Mouse (Mus musculus) hindbrain, postnatal 0 days (tissue): ENCODE measurements around the gene Dedd2. TPM values are rescaled to one million over a fixed set of nuclear protein-coding genes. Genes with fewer than 3 reads are reported as not detected.
A peak's percentile ranks its signal among the peaks of the same experiment; 100 is the strongest.

Experiments used
- ATAC-seq: fragments of 200-750 bp; cut with Nextera tagmentation; 2 replicates; pipeline ENCODE4 v1.8.0; 2017; ENCODE audit warnings: mild to moderate bottlenecking, moderate TSS enrichment, moderate library complexity
- DNase-seq: peaks from one replicate; pipeline ENCODE4 v3.0.0-alpha.2; 2015; ENCODE audit warnings: low spot score
- H3K27ac ChIP-seq: fragments of 300-500 bp; sonication (generic); 2 replicates; pipeline ENCODE4 v1.5.1; 2014; ENCODE audit warnings: mild to moderate bottlenecking
- H3K27me3 ChIP-seq: fragments of 300-500 bp; sonication (generic); 2 replicates; pipeline ENCODE4 v1.6.1; 2014; ENCODE audit warnings: low read length, mixed read lengths; ENCODE audit not compliant: insufficient read depth
- H3K36me3 ChIP-seq: fragments of 300-500 bp; sonication (generic); 2 replicates; pipeline ENCODE4 v1.6.1; 2014; ENCODE audit warnings: low read length, mixed read lengths; ENCODE audit not compliant: insufficient read depth
- H3K4me1 ChIP-seq: fragments of 300-500 bp; sonication (generic); 2 replicates; pipeline ENCODE4 v1.6.1; 2014; ENCODE audit warnings: antibody characterized with exemption, low read length, mixed read lengths; ENCODE audit not compliant: insufficient read depth
- H3K4me2 ChIP-seq: fragments of 300-500 bp; sonication (generic); 2 replicates; pipeline ENCODE4 v1.6.1; 2014; ENCODE audit warnings: low read depth, mild to moderate bottlenecking, low read length, moderate library complexity, mixed read lengths
- H3K4me3 ChIP-seq: fragments of 300-500 bp; sonication (generic); 2 replicates; pipeline ENCODE4 v1.5.1; 2014; ENCODE audit warnings: low read length
- H3K9ac ChIP-seq: fragments of 300-500 bp; sonication (generic); replicated peaks from 2 replicates; pipeline ENCODE4 v1.6.1; 2014; ENCODE audit warnings: mild to moderate bottlenecking, low read length, moderate library complexity, mixed read lengths
- H3K9me3 ChIP-seq: fragments of 300-500 bp; sonication (generic); 2 replicates; pipeline ENCODE4 v1.6.1; 2016; ENCODE audit warnings: low read length, mixed read lengths
- CTCF ChIP-seq: IDR thresholded peaks from 2 replicates; pipeline ENCODE4 v1.5.1; 2016; ENCODE audit warnings: antibody characterized with exemption, control low read depth, low read depth
- WGBS: fragments of 180-500 bp; shearing (Covaris S2); extraction: QIAGEN DNeasy Blood & Tissue Kit; methylation state at CpG from one replicate; pipeline ENCODE4 v1.1.7; 2014; 5-methylcytosine and 5-hydroxymethylcytosine counted together
- polyA plus RNA-seq: library from polyadenylated mRNA; unstranded; fragments of >200 nt; fragmentation: Nextera tagmentation; extraction: Ambion mirVana; gene quantifications from 2 replicates; pipeline ENCODE4 v1.2.1, GENCODE M21; 2015
- total RNA-seq: library from RNA; depleted of rRNA; stranded (reverse); fragments of >200 nt; gene quantifications from 2 replicates; pipeline ENCODE4 v1.2.3, GENCODE M21; 2014; rRNA removed

The Dedd2 gene
- 22.5 and 31.7 TPM in 2 replicates for total RNA-seq
- polyA plus RNA-seq: 19.8 and 20.2 TPM in 2 replicates

- WGBS: 8% methylated on average over 20 of the region's 20 CpGs
These were observed at the start of gene Dedd2 for GRCm38 (mm10) chr7:25220457-25221101. Gene Dedd2, minus strand, starts transcription at chr7:25220615.

DNA sequence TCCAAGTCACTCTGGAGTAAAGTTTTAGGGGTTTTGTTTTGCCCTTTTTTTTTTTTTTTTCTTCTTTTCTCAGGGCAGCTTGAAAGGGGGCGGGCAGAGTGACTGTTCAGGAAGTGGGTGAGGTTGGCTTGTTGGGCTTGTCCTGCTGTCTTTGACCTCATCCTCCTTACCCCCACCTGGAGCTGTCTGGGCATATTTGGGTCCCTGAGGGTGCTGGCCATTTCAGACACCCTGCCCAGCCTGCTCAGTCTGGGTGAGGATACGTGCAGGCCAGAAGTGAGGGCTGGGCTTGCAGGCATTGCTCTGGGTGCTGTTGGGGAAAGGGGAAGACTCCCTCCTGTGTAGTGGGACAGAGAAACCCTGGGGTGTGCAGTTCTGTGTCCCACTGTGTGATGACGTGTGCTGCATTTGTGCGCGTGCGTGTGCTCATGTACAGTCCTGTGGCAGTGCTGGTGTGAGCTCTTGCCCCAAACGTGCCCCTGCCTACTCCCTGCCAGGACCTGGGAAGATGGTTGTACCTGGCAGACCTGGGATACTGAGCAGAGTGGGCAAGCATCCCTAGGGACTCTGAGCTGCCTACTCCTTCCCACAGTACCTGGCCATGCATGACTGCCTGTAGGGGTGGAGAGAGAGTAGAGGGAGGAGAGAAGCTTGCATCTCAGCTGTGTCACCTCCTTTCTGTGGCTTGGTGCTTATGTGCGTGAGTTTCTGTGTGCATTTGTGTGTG is 49.3 kb upstream of the Dedd2 start:
- no peaks in the 10 kb centered on the region for H3K9me3 ChIP-seq
- peak overlapping the region; percentile 78 for H3K4me3 ChIP-seq
- H3K4me2 ChIP-seq: peak overlapping the region; percentile 91
- H3K27ac ChIP-seq: peak overlapping the region; percentile 91; the same call in 1 of the 2 replicates
- no peak for TF ChIP-seq CTCF
- ATAC-seq (no peak), DNase-seq (no peak)
- no peaks in the 10 kb centered on the region for H3K27me3 ChIP-seq
- 79% methylated on average over 8 of the region's 8 CpGs for WGBS
- H3K4me1 ChIP-seq: peaks cover 14% of the 10 kb centered on the region
- H3K36me3 ChIP-seq: peaks cover 21% of the 10 kb centered on the region; the same call in 1 of the 2 replicates
- H3K9ac ChIP-seq: peak overlapping the region; percentile 81; the same call in 1 of the 2 replicates

More at GRCm38 (mm10) chr7:25220457-25221101, at the start of gene Dedd2:
- peak within 1 kb of the TSS; percentile 61 for H3K4me3 ChIP-seq
- peaks cover 13% of the 10 kb centered on the region; the same call in 1 of the 2 replicates for H3K36me3 ChIP-seq
- H3K9me3 ChIP-seq: no peaks in the 10 kb centered on the region
- peaks cover 17% of the 10 kb centered on the region for H3K4me1 ChIP-seq
- H3K9ac ChIP-seq: peak within 1 kb of the TSS; percentile 79
- DNase-seq: no peak
- peak within 1 kb of the TSS; percentile 84 for H3K27ac ChIP-seq
- no peaks in the 10 kb centered on the region for H3K27me3 ChIP-seq
- H3K4me2 ChIP-seq: peak within 1 kb of the TSS; percentile 78
- ATAC-seq: no peak
- no peak for TF ChIP-seq CTCF

DNA sequence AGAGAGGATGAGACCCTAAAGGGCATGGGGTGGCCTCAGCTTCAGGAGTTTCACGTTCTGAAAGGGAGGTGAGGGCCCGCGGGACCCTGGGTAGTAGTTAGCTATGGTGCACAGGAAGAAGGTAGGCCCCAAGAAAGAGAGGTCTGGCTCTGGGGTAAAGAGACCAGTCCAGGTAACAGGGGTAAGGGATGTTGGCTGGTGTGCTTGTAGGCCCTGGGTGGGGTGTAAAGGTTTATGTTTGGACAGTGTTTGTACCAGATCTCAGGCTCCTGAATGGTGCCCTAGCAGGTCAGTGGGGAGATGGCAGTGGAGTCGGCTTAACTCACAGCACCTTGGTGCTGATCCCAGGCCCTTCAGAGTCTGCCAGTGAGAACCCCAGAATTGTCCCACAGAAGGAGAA is 48.6 kb upstream of the Dedd2 start:
- 36% methylated on average over 4 of the region's 4 CpGs for WGBS
- ATAC-seq: no peak

DNA sequence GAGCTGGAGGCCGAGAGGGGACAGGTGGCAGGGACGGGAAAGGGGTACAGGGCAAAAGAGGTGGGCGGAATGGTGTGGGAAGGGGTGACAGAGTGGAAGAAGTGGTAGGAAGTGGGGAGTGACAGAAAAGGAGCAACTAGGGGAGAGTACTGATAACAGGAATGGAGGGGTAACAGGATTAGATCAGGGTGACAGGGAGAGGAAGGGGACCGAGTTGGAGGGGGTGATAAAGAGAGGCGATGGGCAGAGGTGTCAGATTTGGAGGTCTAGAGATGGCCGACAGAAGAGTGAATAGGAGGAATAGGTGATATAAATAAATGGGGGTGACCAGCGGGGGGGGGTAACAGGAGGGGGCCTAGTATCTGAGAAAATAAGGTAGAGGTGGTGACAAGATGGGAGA is 48.2 kb upstream of the Dedd2 start:
- Histone ChIP-seq H3K36me3 (peaks cover 21% of the 10 kb centered on the region; the same call in 1 of the 2 replicates), H3K27ac (peak overlapping the region; percentile 91), H3K9ac (peak overlapping the region; percentile 81), H3K4me1 (peaks cover 14% of the 10 kb centered on the region), H3K4me2 (peak overlapping the region; percentile 91), H3K9me3 (no peaks in the 10 kb centered on the region), H3K4me3 (peak overlapping the region; percentile 78), H3K27me3 (no peaks in the 10 kb centered on the region)
- no peak for TF ChIP-seq CTCF
- 6% methylated on average over 7 of the region's 7 CpGs for WGBS
- ATAC-seq (no peak), DNase-seq (no peak)

More for the DNA sequence above, 48.6 kb upstream of the Dedd2 start:
- no peak for DNase-seq
- no peak for TF ChIP-seq CTCF
- H3K4me3 ChIP-seq: peak overlapping the region; percentile 78
- peak overlapping the region; percentile 81 for H3K9ac ChIP-seq
- no peaks in the 10 kb centered on the region for H3K27me3 ChIP-seq
- H3K36me3 ChIP-seq: peaks cover 21% of the 10 kb centered on the region; the same call in 1 of the 2 replicates
- peaks cover 14% of the 10 kb centered on the region for H3K4me1 ChIP-seq
- peak overlapping the region; percentile 91; the same call in 1 of the 2 replicates for H3K27ac ChIP-seq
- no peaks in the 10 kb centered on the region for H3K9me3 ChIP-seq
- H3K4me2 ChIP-seq: peak overlapping the region; percentile 91

- ATAC-seq (peak; percentile 97), DNase-seq (peak; percentile 100)
- Histone ChIP-seq H3K9ac (peak overlapping the region; percentile 81), H3K9me3 (no peaks in the 10 kb centered on the region), H3K4me1 (peaks cover 14% of the 10 kb centered on the region), H3K4me3 (peak overlapping the region; percentile 78), H3K27ac (peak overlapping the region; percentile 97), H3K36me3 (peaks cover 18% of the 10 kb centered on the region; the same call in 1 of the 2 replicates), H3K4me2 (peak overlapping the region; percentile 91), H3K27me3 (no peaks in the 10 kb centered on the region)
- under 1% methylated on average over 33 of the region's 33 CpGs for WGBS
- TF ChIP-seq CTCF: no peak
These were observed 47.5 kb upstream of the Dedd2 start for GRCm38 (mm10) chr7:25267751-25268463.

DNA sequence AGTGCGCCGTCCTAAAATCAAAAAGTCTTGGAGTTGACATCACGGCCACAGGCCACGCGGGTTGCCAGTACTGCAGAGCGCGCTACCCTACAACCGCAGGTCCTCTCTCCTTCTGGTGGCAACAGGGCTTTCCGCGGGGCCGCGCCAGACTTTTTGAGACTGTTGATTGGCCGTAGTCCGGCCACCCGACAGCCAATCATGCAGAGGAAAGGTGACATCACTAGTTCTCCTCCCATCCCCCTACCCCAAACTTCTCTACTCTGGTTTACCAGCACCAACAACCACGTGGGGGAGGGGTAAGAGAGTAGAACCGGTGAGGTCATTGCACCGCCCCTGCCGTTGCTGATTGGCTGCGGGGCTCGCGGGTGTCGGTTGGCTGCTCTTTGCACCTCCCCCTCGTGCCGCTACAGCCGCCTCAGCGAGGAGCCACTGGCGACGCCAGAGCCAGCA is 46.9 kb upstream of the Dedd2 start, which contains the start of gene Cic:
Cic (plus strand) TSS at position 404 of the 450 bp plus-strand sequence.
- Histone ChIP-seq H3K36me3 (peaks cover 13% of the 10 kb centered on the region; the same call in 1 of the 2 replicates), H3K27me3 (no peaks in the 10 kb centered on the region), H3K4me3 (peak within 1 kb of the TSS; percentile 78), H3K4me2 (peak within 1 kb of the TSS; percentile 91), H3K9ac (peak within 1 kb of the TSS; percentile 81), H3K9me3 (no peaks in the 10 kb centered on the region), H3K4me1 (peaks cover 14% of the 10 kb centered on the region), H3K27ac (peak within 1 kb of the TSS; percentile 97)
- peak; percentile 100 for DNase-seq
- under 1% methylated on average over 29 of the region's 29 CpGs for WGBS
- peak; percentile 89 for ATAC-seq
- TF ChIP-seq CTCF: no peak; the same call in 1 of the 2 replicates
